Mouse (Mus musculus) gastrocnemius, postnatal 36 days (tissue): ENCODE results near the gene Homer1. TPM values are rescaled to one million over a fixed set of nuclear protein-coding genes. Genes with fewer than 3 reads are reported as not detected.

Source experiments
- DNase-seq, 2 experiments: peaks; one replicate each; pipeline ENCODE4 v3.0.0; 2022
- intact Hi-C: fragments of 180-260 bp; cut with DNase I; formaldehyde crosslinking; loops from one replicate; pipeline ENCODE4 v1.15.1; 2025
- total RNA-seq, 2 experiments: library from RNA; stranded (reverse); gene quantifications; 2 replicates each; pipeline ENCODE4 v1.2.3; 2021

Homer1 gene
- total RNA-seq, 2 experiments from 2014 or later: 86.4 to 108 TPM

- no peak for DNase-seq
- intact Hi-C loops: no loop called here
These were observed 33.1 kb downstream of the Homer1 start for GRCm38 (mm10) chr13:93332491-93332890.

GRCm38 (mm10) chr13:93335337-93335736 lies 35.9 kb downstream of the Homer1 start:
- no peak for DNase-seq
- intact Hi-C loops: no loop called here

GRCm38 (mm10) chr13:93338394-93338793 lies 39.0 kb downstream of the Homer1 start:
- no peak for DNase-seq
- intact Hi-C loops: no loop called here

- DNase-seq: no peak
These were observed 41.3 kb downstream of the Homer1 start for GRCm38 (mm10) chr13:93340555-93341278.

GRCm38 (mm10) chr13:93342641-93343040 lies 43.2 kb downstream of the Homer1 start:
- intact Hi-C loops: no loop called here
- no peak for DNase-seq

More at GRCm38 (mm10) chr13:93340555-93341278, 41.3 kb downstream of the Homer1 start:
- intact Hi-C loops: no loop called here

GRCm38 (mm10) chr13:93344395-93344794 lies 45.0 kb downstream of the Homer1 start:
- no peak for DNase-seq
- intact Hi-C loops: no loop called here

- DNase-seq: no peak
These were observed 46.4 kb downstream of the Homer1 start for GRCm38 (mm10) chr13:93345854-93346253.

GRCm38 (mm10) chr13:93352030-93352429 lies 52.6 kb downstream of the Homer1 start:
- DNase-seq: no peak
- intact Hi-C loops: no loop called here

More at GRCm38 (mm10) chr13:93345854-93346253, 46.4 kb downstream of the Homer1 start:
- intact Hi-C loops: no loop called here

GRCm38 (mm10) chr13:93354420-93355278 lies 55.2 kb downstream of the Homer1 start:
- no peak for DNase-seq
- intact Hi-C loops: no loop called here

- intact Hi-C loops: no loop called here
- no peak for DNase-seq
These were observed 55.8 kb downstream of the Homer1 start for GRCm38 (mm10) chr13:93355279-93355587.

GRCm38 (mm10) chr13:93358522-93358921 lies 59.1 kb downstream of the Homer1 start:
- no peak for DNase-seq
- intact Hi-C loops: no loop called here

GRCm38 (mm10) chr13:93367555-93367954 lies 68.1 kb downstream of the Homer1 start:
- no peak for DNase-seq
- intact Hi-C loops: no loop called here

- no peak for DNase-seq
- intact Hi-C loops: no loop called here
These were observed 69.6 kb downstream of the Homer1 start for GRCm38 (mm10) chr13:93368812-93369584.

GRCm38 (mm10) chr13:93374457-93374856 lies 75.0 kb downstream of the Homer1 start:
- intact Hi-C loops: no loop called here
- no peak for DNase-seq

- intact Hi-C loops: no loop called here
- no peak for DNase-seq
These were observed 79.1 kb downstream of the Homer1 start for GRCm38 (mm10) chr13:93378493-93378892.

GRCm38 (mm10) chr13:93380399-93381063 lies 81.1 kb downstream of the Homer1 start:
- intact Hi-C loops: no loop called here
- DNase-seq: no peak

- intact Hi-C loops: no loop called here
- no peak for DNase-seq
These were observed 81.9 kb downstream of the Homer1 start for GRCm38 (mm10) chr13:93381301-93381700.

GRCm38 (mm10) chr13:93383092-93383491 lies 83.7 kb downstream of the Homer1 start:
- DNase-seq: no peak
- intact Hi-C loops: no loop called here

GRCm38 (mm10) chr13:93383620-93384019 lies 84.2 kb downstream of the Homer1 start:
- intact Hi-C loops: no loop called here
- no peak for DNase-seq

GRCm38 (mm10) chr13:93384481-93384880 lies 85.0 kb downstream of the Homer1 start:
- no peak for DNase-seq
- intact Hi-C loops: no loop called here
